32 mouse cellular contexts compared by ENCODE assay signal in genomic region chr6:120319129-120319528, GRCm38 (mm10). TPM values are rescaled to one million over a fixed set of nuclear protein-coding genes. Genes with fewer than 3 reads are reported as not detected.
"Had no signal": no experiment of that assay in that cellular context is flagged by ENCODE, and none has a peak within 500 bp of the region (broad histone marks: within the 10 kb centered on the region; RNA-seq: fewer than 3 reads in every experiment).

No protein-coding gene starts in this region.

- ATAC-seq: forebrain, embryonic 15.5 days; forebrain, postnatal 0 days; hindbrain, embryonic 16.5 days; inflammation-experienced regulatory T-cells, adult 6 months had no signal

- H3K4me2 ChIP-seq: forebrain, embryonic 15.5 days; heart, embryonic 12.5 days; hindbrain, embryonic 12.5 days; hindbrain, embryonic 14.5 days; limb, embryonic 12.5 days had no signal

- H3K36me3 ChIP-seq: forebrain, embryonic 15.5 days; heart, embryonic 10.5 days; hindbrain, embryonic 10.5 days; hindbrain, embryonic 12.5 days; limb, embryonic 12.5 days had no signal

- H3K4me1 ChIP-seq: forebrain, embryonic 15.5 days; heart, embryonic 10.5 days; heart, embryonic 12.5 days; hindbrain, embryonic 10.5 days; hindbrain, embryonic 12.5 days; limb, embryonic 10.5 days; limb, embryonic 12.5 days had no signal

- H3K4me3 ChIP-seq: forebrain, embryonic 15.5 days; gastrocnemius, adult 2 months; heart, embryonic 10.5 days; heart, embryonic 12.5 days; hindbrain, embryonic 10.5 days; hindbrain, embryonic 12.5 days; layer of hippocampus, adult 2 months; limb, embryonic 10.5 days; limb, embryonic 12.5 days had no signal

- DNase-seq: forebrain, postnatal 0 days; gastrocnemius, adult 2 months; gastrocnemius, postnatal 10 days; gastrocnemius, postnatal 25 days; heart, adult 18-20 months; kidney, adult 18-20 months; kidney, adult 8-10 months; kidney, postnatal 10 days; kidney, postnatal 25 days; kidney, postnatal 4 days; layer of hippocampus, adult 9-11 months; layer of hippocampus, postnatal 36 days; liver had no signal

- H3K27ac ChIP-seq: forebrain, embryonic 15.5 days; gastrocnemius, adult 2 months; heart, embryonic 10.5 days; hindbrain, embryonic 10.5 days; hindbrain, embryonic 12.5 days; hindbrain, embryonic 14.5 days; layer of hippocampus, adult 2 months; limb, embryonic 10.5 days; limb, embryonic 12.5 days had no signal

- H3K27me3 ChIP-seq: forebrain, embryonic 15.5 days; heart, embryonic 12.5 days; hindbrain, embryonic 12.5 days; limb, embryonic 12.5 days had no signal

- H3K9ac ChIP-seq: forebrain, embryonic 15.5 days; forebrain, postnatal 0 days; heart, embryonic 12.5 days; hindbrain, embryonic 12.5 days; hindbrain, embryonic 14.5 days; limb, embryonic 12.5 days had no signal

- H3K9me3 ChIP-seq: forebrain, embryonic 15.5 days; heart, embryonic 10.5 days; heart, embryonic 12.5 days; hindbrain, embryonic 10.5 days; hindbrain, embryonic 12.5 days; limb, embryonic 10.5 days; limb, embryonic 12.5 days had no signal

RNA-seq across cellular contexts. Expression of gene B4galnt3, which starts 24.8 kb away (rescaled TPM):
- total RNA-seq: granulocyte monocyte progenitor cell, adult 5-6 weeks had no signal

RNA-seq across cellular contexts. Expression of gene D330020A13Rik, which starts 25.0 kb away (rescaled TPM):
- total RNA-seq: forebrain, postnatal 0 days; gastrocnemius, adult 2 months; granulocyte monocyte progenitor cell, adult 5-6 weeks; heart, adult 18-20 months; heart, adult 8-10 months; heart, postnatal 10 days; heart, postnatal 25 days; layer of hippocampus, adult 2 months; layer of hippocampus, postnatal 14 days; layer of hippocampus, postnatal 36 days; left cerebral cortex, adult 18-20 months; left cerebral cortex, adult 8-10 months; left cerebral cortex, postnatal 10 days had no signal
- polyA plus RNA-seq: forebrain, embryonic 15.5 days; forebrain, postnatal 0 days; heart, embryonic 10.5 days; hindbrain, embryonic 10.5 days; hindbrain, embryonic 14.5 days; inflammation-experienced regulatory T-cells, adult 6 months; limb, embryonic 10.5 days had no signal
